Mouse (Mus musculus) liver, embryonic 14.5 days (tissue): ENCODE results near the gene Spag8.

Experiments used
- CTCF ChIP-seq: IDR thresholded peaks from 2 replicates; pipeline ENCODE4 v1.5.1; 2016; ENCODE audit warnings: antibody characterized with exemption, low read depth, control low read depth
- EP300 ChIP-seq: IDR thresholded peaks from 2 replicates; pipeline ENCODE4 v1.6.1; 2016; ENCODE audit warnings: antibody characterized with exemption, low read depth

- TF ChIP-seq CTCF (no peak), EP300 (no peak)
Measured at GRCm38 (mm10) chr4:43634621-43635374, 18.6 kb downstream of the Spag8 start.
